Mouse (Mus musculus): ENCODE results near the gene Slc13a3. TPM values are rescaled to one million over a fixed set of nuclear protein-coding genes. Genes with fewer than 3 reads are reported as not detected.

The Slc13a3 gene
- polyA plus RNA-seq, 1 experiment from 2014 or later = 0.24 TPM

DNA sequence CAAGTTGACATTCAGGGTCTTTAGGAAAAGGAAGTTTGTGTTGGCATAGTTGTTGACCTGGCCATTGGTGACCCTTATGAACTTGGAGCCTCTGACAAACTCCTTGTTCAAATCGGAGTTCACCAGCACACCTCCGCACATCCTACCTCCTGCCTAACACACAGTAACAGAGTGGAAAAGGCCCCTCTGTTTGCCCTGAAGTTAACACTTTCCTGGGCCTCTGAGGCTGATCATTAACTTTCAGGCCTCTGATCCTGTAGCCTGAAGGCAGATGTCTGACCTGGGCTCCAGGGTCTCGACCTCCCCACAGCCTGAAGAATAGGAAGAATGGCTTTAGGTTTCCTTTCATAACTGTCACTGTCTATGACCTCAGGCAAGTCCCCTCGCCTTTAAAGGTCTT is 31.4 kb downstream of the Slc13a3 start:
- ATAC-seq (replicated peaks; ENCODE audit: insufficient number of reproducible peaks, insufficient read depth, low FRiP score, low read depth) = no peak
- Histone ChIP-seq H3K4me3 (no peak overlapping the region), H3K27me3 (peaks cover 6% of the 10 kb centered on the region; the same call in 1 of the 2 replicates), H3K36me3 (no peaks in the 10 kb centered on the region), H3K9ac (no peak overlapping the region), H3K4me2 (no peak overlapping the region), H3K27ac (no peak overlapping the region), H3K9me3 (replicated peaks) (no peaks in the 10 kb centered on the region), H3K4me1 (replicated peaks) (no peaks in the 10 kb centered on the region)
- WGBS = 64% methylated on average over 4 of the region's 4 CpGs

DNA sequence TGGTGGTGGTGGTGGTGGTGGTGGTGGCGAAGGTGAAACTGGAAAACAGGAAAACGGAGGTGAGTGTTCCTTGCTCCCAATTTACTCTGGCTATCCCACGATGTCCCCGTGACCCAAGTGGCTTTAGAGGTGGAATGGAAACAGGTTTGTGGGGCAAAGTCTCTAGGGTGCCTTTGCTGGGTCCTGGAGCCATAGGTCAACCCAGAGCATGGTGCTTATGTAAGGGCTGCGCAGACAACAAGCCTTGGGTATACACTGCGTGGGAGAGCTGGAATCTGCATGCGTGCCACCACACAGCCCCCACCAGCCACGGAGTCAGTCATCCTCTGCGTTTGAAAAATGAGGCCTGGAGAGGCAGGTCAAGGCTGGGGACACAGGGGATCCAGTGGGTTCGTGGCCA is 33.4 kb downstream of the Slc13a3 start:
- WGBS = 79% methylated on average over 10 of the region's 10 CpGs
- Histone ChIP-seq H3K27ac (no peak overlapping the region), H3K4me2 (no peak overlapping the region), H3K4me1 (replicated peaks) (no peaks in the 10 kb centered on the region), H3K36me3 (no peaks in the 10 kb centered on the region), H3K27me3 (peaks cover 6% of the 10 kb centered on the region; the same call in 1 of the 2 replicates), H3K9me3 (replicated peaks) (no peaks in the 10 kb centered on the region), H3K4me3 (no peak overlapping the region), H3K9ac (no peak overlapping the region)
- no peak for ATAC-seq (replicated peaks; ENCODE audit: insufficient number of reproducible peaks, insufficient read depth, low FRiP score, low read depth)

DNA sequence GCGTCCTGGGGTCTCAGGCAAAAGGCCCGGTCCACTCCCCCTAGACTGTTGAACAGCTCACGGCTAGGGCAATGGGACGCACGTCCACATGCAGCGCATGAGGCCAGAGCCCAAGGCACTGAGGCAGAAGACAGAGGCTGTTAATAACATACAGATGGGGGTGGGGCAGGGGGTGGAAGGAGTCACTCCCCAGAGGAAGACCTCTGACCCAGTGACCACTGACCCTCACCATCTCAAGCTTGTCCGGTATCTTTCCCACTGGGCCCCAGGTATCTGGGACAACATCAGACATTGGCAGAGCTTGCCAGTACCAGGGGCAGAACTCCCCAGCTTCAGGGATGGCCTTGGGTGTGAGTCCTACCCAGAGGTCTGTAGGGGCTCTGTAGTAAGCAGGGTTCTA is 34.1 kb downstream of the Slc13a3 start:
- Histone ChIP-seq H3K9ac (no peak overlapping the region), H3K27ac (no peak overlapping the region), H3K9me3 (replicated peaks) (no peaks in the 10 kb centered on the region), H3K4me3 (no peak overlapping the region), H3K36me3 (no peaks in the 10 kb centered on the region), H3K4me2 (no peak overlapping the region), H3K27me3 (peaks cover 6% of the 10 kb centered on the region; the same call in 1 of the 2 replicates), H3K4me1 (replicated peaks) (no peaks in the 10 kb centered on the region)
- ATAC-seq (replicated peaks; ENCODE audit: insufficient number of reproducible peaks, insufficient read depth, low FRiP score, low read depth) = no peak
- WGBS = 75% methylated on average over 7 of the region's 7 CpGs

- 20% methylated on average over 7 of the region's 7 CpGs for WGBS
- Histone ChIP-seq H3K36me3 (no peaks in the 10 kb centered on the region), H3K4me2 (no peak overlapping the region), H3K27ac (no peak overlapping the region), H3K4me3 (no peak overlapping the region), H3K9me3 (replicated peaks) (no peaks in the 10 kb centered on the region), H3K4me1 (replicated peaks) (no peaks in the 10 kb centered on the region), H3K27me3 (peaks cover 12% of the 10 kb centered on the region), H3K9ac (no peak overlapping the region)
- ATAC-seq (replicated peaks; ENCODE audit: insufficient number of reproducible peaks, insufficient read depth, low FRiP score, low read depth) = no peak
Measured at GRCm38 (mm10) chr2:165428694-165429093, 44.3 kb downstream of the Slc13a3 start.

DNA sequence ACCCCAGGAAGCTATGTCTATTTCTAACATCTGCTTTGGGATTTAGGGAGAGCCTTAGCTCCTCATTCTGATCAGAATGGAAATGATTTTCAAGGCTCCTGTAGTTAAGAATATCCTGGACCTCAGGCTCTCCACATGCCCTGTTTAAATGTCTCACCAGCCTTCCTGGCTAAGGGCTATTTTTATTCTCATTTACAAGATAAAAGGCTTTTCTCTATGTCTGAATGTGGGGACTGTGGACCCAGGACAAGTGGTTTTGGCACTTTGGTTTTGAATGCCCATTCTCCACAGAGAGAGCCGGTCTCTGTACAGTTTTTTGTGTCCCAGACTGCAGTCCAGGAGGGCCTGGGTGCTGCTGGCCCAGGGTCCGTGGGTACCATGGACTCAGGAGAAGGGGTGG is 52.8 kb downstream of the Slc13a3 start:
- Histone ChIP-seq H3K4me3 (no peak overlapping the region), H3K27me3 (peaks cover 4% of the 10 kb centered on the region; the same call in 1 of the 2 replicates), H3K36me3 (no peaks in the 10 kb centered on the region), H3K4me1 (replicated peaks) (peaks cover 9% of the 10 kb centered on the region), H3K4me2 (no peak overlapping the region), H3K27ac (no peak overlapping the region), H3K9ac (no peak overlapping the region), H3K9me3 (replicated peaks) (no peaks in the 10 kb centered on the region)
- ATAC-seq (replicated peaks; ENCODE audit: insufficient number of reproducible peaks, insufficient read depth, low FRiP score, low read depth) = no peak
- 70% methylated on average over 2 of the region's 2 CpGs for WGBS

- no peak overlapping the region for H3K9ac ChIP-seq
- WGBS = 68% methylated on average over 4 of the region's 4 CpGs
- H3K4me1 ChIP-seq (replicated peaks) = peaks cover 9% of the 10 kb centered on the region
- H3K36me3 ChIP-seq = no peaks in the 10 kb centered on the region
- peaks cover 4% of the 10 kb centered on the region; the same call in 1 of the 2 replicates for H3K27me3 ChIP-seq
- no peak overlapping the region for H3K4me3 ChIP-seq
- H3K9me3 ChIP-seq (replicated peaks) = no peaks in the 10 kb centered on the region
- no peak overlapping the region for H3K27ac ChIP-seq
- no peak overlapping the region for H3K4me2 ChIP-seq
- ATAC-seq (replicated peaks; ENCODE audit: insufficient number of reproducible peaks, insufficient read depth, low FRiP score, low read depth) = no peak
Measured at GRCm38 (mm10) chr2:165419670-165420111, 53.3 kb downstream of the Slc13a3 start.

GRCm38 (mm10) chr2:165418577-165418976 is 54.5 kb downstream of the Slc13a3 start:
- Histone ChIP-seq H3K4me3 (no peak overlapping the region), H3K36me3 (no peaks in the 10 kb centered on the region), H3K27ac (no peak overlapping the region), H3K9ac (no peak overlapping the region), H3K27me3 (no peaks in the 10 kb centered on the region), H3K4me2 (no peak overlapping the region), H3K4me1 (replicated peaks) (peaks cover 9% of the 10 kb centered on the region), H3K9me3 (replicated peaks) (no peaks in the 10 kb centered on the region)
- whole genome bisulfite sequencing = 83% methylated on average over 2 of the region's 2 CpGs
- no peak for ATAC-seq (replicated peaks; ENCODE audit: insufficient number of reproducible peaks, insufficient read depth, low FRiP score, low read depth)

GRCm38 (mm10) chr2:165417291-165417690 is 55.7 kb downstream of the Slc13a3 start:
- no peaks in the 10 kb centered on the region for H3K27me3 ChIP-seq
- H3K4me1 ChIP-seq (replicated peaks) = peaks cover 9% of the 10 kb centered on the region
- H3K27ac ChIP-seq = no peak overlapping the region; the same call in 1 of the 2 replicates
- no peaks in the 10 kb centered on the region for H3K36me3 ChIP-seq
- H3K9me3 ChIP-seq (replicated peaks) = no peaks in the 10 kb centered on the region
- H3K4me2 ChIP-seq = no peak overlapping the region
- WGBS = 51% methylated on average over 7 of the region's 7 CpGs
- no peak overlapping the region for H3K4me3 ChIP-seq
- no peak overlapping the region for H3K9ac ChIP-seq
- ATAC-seq (replicated peaks; ENCODE audit: insufficient number of reproducible peaks, insufficient read depth, low FRiP score, low read depth) = 0 out of 2 replicates have a peak, but pooled peaks have one; percentile 41

GRCm38 (mm10) chr2:165415795-165416194 is 57.2 kb downstream of the Slc13a3 start:
- H3K4me1 ChIP-seq (replicated peaks) = peaks cover 9% of the 10 kb centered on the region
- no peaks in the 10 kb centered on the region for H3K9me3 ChIP-seq (replicated peaks)
- no peak overlapping the region for H3K27ac ChIP-seq
- no peak overlapping the region for H3K4me2 ChIP-seq
- WGBS = 73% methylated on average over 6 of the region's 6 CpGs
- ATAC-seq (replicated peaks; ENCODE audit: insufficient number of reproducible peaks, insufficient read depth, low FRiP score, low read depth) = no peak
- no peaks in the 10 kb centered on the region for H3K36me3 ChIP-seq
- no peak overlapping the region for H3K4me3 ChIP-seq
- no peak overlapping the region for H3K9ac ChIP-seq
- no peaks in the 10 kb centered on the region for H3K27me3 ChIP-seq

- Histone ChIP-seq H3K4me1 (replicated peaks) (peaks cover 9% of the 10 kb centered on the region), H3K9me3 (replicated peaks) (no peaks in the 10 kb centered on the region), H3K4me3 (no peak overlapping the region), H3K27ac (no peak overlapping the region), H3K36me3 (no peaks in the 10 kb centered on the region), H3K4me2 (no peak overlapping the region), H3K27me3 (no peaks in the 10 kb centered on the region), H3K9ac (no peak overlapping the region)
- 47% methylated on average over 11 of the region's 11 CpGs for WGBS
- no peak for ATAC-seq (replicated peaks; ENCODE audit: insufficient number of reproducible peaks, insufficient read depth, low FRiP score, low read depth)
Measured at GRCm38 (mm10) chr2:165415141-165415721, 57.8 kb downstream of the Slc13a3 start.

DNA sequence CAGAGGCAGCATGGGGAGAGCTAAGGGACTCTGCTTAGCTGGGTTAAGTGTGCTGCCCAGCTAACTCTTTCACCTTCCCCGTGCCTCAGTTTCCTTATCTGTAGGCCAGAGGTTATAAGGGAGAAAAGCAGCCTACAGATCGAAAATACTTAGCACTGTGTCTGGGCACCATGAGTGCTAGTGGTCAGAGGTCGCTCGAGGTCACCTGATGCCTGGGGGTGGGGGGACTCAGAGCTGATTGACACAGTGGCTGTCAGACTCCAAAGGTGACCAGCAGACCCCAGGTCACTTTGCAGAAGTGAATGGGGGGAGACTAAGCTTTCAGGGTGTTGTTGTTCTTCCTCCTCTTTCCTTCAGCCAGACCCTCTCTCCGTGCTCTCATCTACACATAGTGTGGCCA is 58.7 kb downstream of the Slc13a3 start:
- H3K9ac ChIP-seq = no peak overlapping the region
- no peak overlapping the region for H3K4me3 ChIP-seq
- no peaks in the 10 kb centered on the region for H3K36me3 ChIP-seq
- H3K9me3 ChIP-seq (replicated peaks) = no peaks in the 10 kb centered on the region
- no peak for ATAC-seq (replicated peaks; ENCODE audit: insufficient number of reproducible peaks, insufficient read depth, low FRiP score, low read depth)
- no peak overlapping the region for H3K27ac ChIP-seq
- peaks cover 5% of the 10 kb centered on the region for H3K4me1 ChIP-seq (replicated peaks)
- no peaks in the 10 kb centered on the region for H3K27me3 ChIP-seq
- H3K4me2 ChIP-seq = no peak overlapping the region
- WGBS = 59% methylated on average over 5 of the region's 5 CpGs

DNA sequence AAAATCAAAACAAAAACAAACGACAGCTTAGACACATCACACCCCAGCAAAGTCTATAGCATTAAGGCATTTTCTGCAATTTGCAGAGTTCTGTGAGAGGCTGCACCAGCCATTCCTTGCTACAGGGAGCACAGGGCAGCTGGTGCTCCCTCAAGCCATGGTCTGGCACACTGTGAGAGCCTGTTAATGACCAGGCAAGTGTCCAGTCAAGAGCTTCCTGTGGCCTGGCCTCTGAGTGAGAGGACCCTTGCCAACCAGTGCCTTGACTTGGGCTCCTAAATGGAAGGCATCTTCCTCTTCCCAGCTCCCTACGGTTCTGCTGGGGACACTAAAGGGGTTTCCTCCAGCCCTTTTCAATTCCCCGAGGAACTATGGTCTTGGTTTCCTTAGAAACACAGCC is 59.1 kb downstream of the Slc13a3 start:
- 53% methylated on average over 3 of the region's 3 CpGs for WGBS
- Histone ChIP-seq H3K4me1 (replicated peaks) (peaks cover 5% of the 10 kb centered on the region), H3K36me3 (no peaks in the 10 kb centered on the region), H3K27me3 (no peaks in the 10 kb centered on the region), H3K27ac (no peak overlapping the region), H3K4me3 (no peak overlapping the region), H3K9ac (no peak overlapping the region), H3K9me3 (replicated peaks) (no peaks in the 10 kb centered on the region), H3K4me2 (no peak overlapping the region)
- ATAC-seq (replicated peaks; ENCODE audit: insufficient number of reproducible peaks, insufficient read depth, low FRiP score, low read depth) = no peak
